18 mouse cellular contexts compared by ENCODE assay signal in genomic region chr6:113811462-113811861, GRCm38 (mm10).
DNase-seq lines count a peak whose midpoint lies in the region; ATAC-seq lines count a peak whose summit lies in the region.
"Had no signal": no experiment of that assay in that cellular context is flagged by ENCODE, and none has a peak within 500 bp of the region (broad histone marks: within the 10 kb centered on the region; RNA-seq: fewer than 3 reads in every experiment).

No protein-coding gene starts in this region.

- no peak overlapping the region for H3K9ac ChIP-seq in kidney, embryonic 16.5 days (replicated peaks; ENCODE audit: low read length)

- H3K27me3 ChIP-seq in kidney, embryonic 16.5 days (ENCODE audit: insufficient read depth, low read length): no peaks in the 10 kb centered on the region
- H3K27me3 ChIP-seq: Patski had no signal

- H3K27ac ChIP-seq in kidney, embryonic 16.5 days (ENCODE audit: low read length): no peak overlapping the region

- no peak for DNase-seq in right cerebral cortex, postnatal 10 days (ENCODE audit: low spot score in 2 of 2)
- DNase-seq: adrenal gland, adult 2 months; adrenal gland, adult 8-10 months; adrenal gland, postnatal 10 days; adrenal gland, postnatal 14 days; adrenal gland, postnatal 25 days; adrenal gland, postnatal 36 days; B cell, adult 2 months; cerebellum, adult 11 months; cerebellum, adult 11-12 months; cerebellum, adult 18-20 months had no signal

- 48% methylated on average over 1 of the region's 1 CpGs for WGBS in kidney, embryonic 16.5 days

- ATAC-seq in granulocyte monocyte progenitor cell, adult 5-6 weeks (replicated peaks; ENCODE audit: poor library complexity, severe bottlenecking): peak; percentile 58
- peak; percentile 50; the same call in 1 of the 2 replicates for ATAC-seq in megakaryocyte progenitor cell, adult 5-6 weeks (replicated peaks; ENCODE audit: poor library complexity)
- no peak for ATAC-seq in kidney, embryonic 16.5 days (ENCODE audit: low FRiP score, low TSS enrichment)
- ATAC-seq: activated CD4-positive, CD25-positive, alpha-beta regulatory T cell, adult 4 months; CD4-positive, CD25-positive, alpha-beta regulatory T cell, adult 4 months; Patski had no signal

- no peak overlapping the region for H3K4me3 ChIP-seq in kidney, embryonic 16.5 days (ENCODE audit: low read length)

- no peaks in the 10 kb centered on the region for H3K36me3 ChIP-seq in kidney, embryonic 16.5 days (ENCODE audit: insufficient read depth, low read length)
- H3K36me3 ChIP-seq: G1E had no signal

- H3K4me1 ChIP-seq in kidney, embryonic 16.5 days (ENCODE audit: insufficient read depth, low read length): no peaks in the 10 kb centered on the region

- no peaks in the 10 kb centered on the region for H3K9me3 ChIP-seq in kidney, embryonic 16.5 days (ENCODE audit: low read length)

- H3K4me2 ChIP-seq in kidney, embryonic 16.5 days (replicated peaks; ENCODE audit: low read depth, low read length): no peak overlapping the region
